Mouse (Mus musculus) mesoderm, embryonic 11.5 days (tissue): Measurements from ENCODE around the gene Trim9.
A peak's percentile ranks its signal among the peaks of the same experiment; 100 is the strongest.

Experiments used
- DNase-seq: peaks from one replicate; pipeline ENCODE4 v3.0.0-alpha.2; 2012; ENCODE audit warnings: low read depth, low spot score

Trim9 gene

DNA sequence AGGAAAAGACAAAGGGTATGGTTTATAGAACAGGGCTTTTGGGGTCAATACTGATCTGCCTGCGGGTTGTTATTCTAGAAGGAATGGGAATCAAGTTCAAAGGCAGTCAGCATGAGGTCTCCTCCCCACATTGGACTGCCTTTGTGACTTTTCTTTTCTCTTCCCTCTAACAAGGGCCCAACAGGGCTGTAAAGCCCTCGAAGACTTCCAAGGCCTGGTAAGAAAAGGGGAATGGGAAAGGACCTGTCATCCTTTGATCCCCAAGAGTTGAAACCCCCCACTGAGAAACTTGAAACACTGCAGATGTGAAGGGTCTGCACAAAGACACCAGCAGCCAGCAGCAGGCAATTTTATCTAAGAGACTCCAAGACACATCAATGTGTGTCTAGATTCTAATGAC is 21.0 kb downstream of the Trim9 start:
- DNase-seq, result no peak

DNA sequence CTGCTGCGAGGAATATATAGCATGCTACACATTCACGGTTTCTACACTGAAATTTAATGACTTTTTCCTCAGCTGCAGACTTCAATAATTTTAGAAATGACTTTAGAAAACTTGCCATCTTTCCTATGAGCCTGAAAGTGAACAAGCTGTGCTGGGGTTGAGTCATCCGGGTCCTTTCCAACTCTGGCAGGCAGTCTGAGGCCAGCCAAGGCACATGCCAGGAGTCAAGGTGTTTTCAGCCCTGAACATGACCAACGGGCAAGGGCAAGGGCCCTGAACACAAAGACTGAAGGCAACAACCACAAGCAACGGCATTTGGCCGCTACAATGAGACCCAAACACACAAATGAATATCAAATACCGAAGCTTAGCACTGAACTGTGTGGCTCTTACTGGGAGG is 21.6 kb downstream of the Trim9 start:
- DNase-seq, result no peak

DNA sequence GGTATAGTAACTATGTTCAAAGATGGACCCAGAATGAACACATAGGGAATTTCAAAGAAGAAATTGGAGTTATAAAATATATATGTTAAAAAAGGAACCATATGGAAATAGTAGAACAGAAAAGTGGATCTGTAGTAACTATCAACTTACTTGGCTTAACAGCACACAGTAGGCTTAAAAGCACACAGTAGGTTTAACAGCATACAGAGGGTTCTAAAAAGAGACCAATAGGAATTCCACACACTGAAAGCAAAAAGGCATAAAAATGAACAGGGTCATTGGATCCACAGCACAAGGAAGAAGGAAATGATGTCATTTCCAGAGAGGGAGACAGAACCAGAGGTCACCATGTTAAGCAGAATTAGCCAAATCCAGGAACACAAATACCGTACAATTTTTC is 24.6 kb downstream of the Trim9 start:
- no peak for DNase-seq

GRCm38 (mm10) chr12:70316147-70316546 is 31.3 kb downstream of the Trim9 start:
- no peak for DNase-seq

GRCm38 (mm10) chr12:70307881-70308280 is 39.5 kb downstream of the Trim9 start:
- no peak for DNase-seq

DNA sequence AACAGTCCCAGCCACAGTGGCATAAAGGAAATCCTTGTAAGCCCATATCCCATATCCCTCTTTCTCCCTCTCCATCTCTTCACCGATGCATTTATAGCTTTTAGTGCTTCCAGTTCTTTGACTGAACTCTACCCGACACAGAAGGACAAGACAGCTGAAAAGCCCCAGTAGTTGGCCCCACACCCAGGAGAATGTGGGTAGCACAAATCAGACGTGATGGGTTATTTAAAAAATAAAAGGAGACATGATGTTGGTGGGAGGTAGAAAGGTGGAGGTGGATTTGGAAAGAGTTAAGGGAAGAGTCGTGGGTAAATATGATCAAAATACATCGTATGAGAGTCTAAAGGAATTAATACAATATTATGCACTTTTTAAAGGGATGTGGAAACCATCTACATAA is 40.4 kb downstream of the Trim9 start:
- no peak for DNase-seq

DNA sequence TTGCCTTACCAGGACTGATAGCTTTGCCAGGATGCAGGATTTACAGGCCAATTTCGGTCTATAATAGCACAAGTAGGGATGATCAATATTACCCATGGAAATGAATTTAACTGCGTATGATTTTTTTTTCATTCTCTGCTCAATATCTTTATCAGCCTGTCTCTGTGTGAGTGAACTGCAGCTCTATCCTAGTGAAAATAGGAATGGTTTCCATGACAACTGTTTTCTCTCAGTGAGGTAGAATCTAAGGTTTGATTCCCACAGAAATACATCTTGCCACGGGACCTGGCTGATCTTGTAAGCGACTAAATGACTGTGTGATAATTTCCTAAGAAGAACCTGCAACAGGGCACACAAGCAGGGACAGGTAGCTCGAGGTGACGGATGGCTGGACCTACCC is 43.4 kb downstream of the Trim9 start:
- no peak for DNase-seq

GRCm38 (mm10) chr12:70303525-70303924 is 43.9 kb downstream of the Trim9 start:
- no peak for DNase-seq

DNA sequence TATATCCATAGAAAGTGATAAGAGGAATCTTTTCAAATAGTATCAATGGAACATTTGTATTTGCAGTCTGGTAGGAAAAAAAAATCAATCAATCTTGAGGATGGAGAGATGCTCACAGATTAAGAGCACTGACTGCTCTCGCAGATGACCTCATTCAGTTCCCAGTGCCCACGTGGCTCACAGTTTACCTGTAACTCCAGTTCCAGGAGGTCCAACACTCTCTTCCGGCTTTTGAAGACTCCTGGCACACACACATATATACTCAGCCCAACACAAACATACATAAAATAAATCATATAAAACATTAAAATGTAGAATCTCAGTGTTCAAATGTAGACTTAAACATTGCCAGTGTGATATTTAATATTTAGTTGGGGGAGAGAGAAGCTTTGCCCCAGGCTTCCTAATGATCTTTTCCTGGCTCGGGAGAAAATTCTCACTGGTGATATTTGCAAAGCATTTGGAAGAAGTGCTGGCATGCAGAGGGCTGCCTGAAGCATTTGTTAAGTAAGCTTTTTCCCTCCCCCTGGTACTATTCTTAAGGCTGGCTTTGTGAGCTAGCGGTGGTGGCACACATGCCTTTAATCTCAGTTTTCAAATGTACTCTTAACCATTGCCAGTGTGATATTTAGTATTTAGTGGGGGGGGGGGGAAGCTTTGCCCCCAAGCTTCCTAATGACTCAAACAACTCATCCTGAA is 45.2 kb downstream of the Trim9 start:
- DNase-seq, result no peak

DNA sequence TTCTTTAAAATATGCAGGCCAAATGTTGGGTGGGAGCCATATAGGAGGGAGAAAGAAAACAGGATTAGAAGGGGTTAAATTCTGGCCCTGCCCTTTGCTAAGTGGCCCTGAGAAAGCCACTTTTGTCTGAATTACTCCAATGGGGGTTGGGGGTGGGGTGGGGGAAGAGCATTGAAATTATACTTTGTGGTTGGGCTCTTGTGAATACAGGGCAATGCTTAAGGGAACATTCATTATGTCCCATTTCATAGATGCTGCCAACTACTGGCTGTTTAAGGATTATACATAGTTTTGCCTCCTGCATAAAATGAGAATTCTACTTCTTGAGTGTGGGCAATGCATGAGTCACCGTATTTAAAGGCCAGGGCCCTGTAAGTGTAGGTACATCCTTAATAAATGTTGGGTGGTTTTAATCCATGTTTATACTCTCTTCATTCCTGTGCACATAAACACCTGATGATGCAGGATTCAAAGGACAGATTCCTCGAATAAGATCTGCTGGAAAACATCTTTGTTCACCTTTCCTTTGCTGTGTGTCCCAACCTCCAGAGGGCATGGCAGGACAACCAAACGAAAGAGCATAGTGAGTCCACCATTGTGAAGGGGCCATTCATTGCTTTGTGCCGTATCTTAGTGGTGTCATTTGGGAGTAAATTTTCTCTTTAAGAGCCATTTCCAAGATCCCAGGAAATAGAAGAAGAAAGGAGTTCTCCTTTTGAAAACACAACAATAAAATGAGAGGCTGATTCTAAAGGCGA is 53.3 kb downstream of the Trim9 start:
- no peak for DNase-seq

DNA sequence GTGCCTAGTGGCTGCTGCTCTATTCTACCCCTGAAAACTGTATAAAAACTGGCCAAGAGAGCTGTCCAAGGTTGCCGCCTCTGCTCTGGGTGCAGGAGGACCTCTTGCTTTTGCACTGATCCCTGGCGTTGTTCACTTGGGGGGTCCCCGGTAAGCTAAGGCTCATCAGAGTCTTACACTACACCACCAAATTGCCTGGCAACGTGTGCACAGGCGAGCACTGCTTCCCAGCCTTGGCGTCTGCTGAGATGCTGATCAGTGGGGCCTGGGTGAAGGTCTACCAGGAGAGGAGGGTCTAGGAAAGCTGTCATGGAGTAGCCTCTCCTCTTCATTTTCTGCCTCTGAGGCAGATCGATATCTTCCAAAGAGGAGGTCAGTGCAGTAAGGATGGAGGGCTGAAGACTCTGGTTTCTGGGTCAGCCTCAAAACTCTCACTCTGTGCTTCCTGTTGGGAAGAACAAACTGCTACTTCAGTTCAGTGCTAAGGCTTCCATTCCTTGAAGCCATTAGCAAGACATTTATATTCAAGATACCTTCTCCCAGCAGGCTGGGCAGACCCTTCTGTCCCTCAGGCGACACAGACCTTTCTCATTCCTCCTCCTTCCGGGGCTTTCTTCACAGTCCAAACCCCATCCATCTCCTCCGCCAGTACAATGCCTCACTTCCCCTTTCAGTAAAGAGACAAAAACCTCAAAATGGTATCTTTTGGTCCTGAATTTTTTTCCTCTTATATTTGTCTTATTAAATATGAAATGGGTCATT is 54.1 kb downstream of the Trim9 start:
- DNase-seq, result no peak

DNA sequence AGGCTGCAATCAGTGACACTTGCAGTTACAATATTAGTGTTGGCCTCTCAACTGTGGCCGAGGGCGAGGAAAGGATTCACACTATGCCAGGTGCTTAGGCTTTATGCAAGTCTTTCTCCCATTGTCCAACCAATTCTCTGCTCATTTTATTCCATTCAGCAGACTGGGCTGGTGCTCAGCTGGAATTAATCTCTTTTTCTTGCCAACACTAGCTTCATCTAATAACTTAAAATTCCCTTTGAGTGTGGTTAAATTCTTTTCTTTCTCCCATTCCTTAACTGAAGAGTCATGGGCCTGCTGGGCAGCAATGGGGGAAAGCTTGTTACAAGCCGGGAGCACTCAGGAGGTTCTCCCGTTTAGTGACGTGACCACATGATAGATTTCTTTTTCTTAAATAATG is 61.9 kb downstream of the Trim9 start:
- DNase-seq, result no peak

GRCm38 (mm10) chr12:70284979-70285378 is 62.4 kb downstream of the Trim9 start:
- DNase-seq, result no peak

- DNase-seq, result no peak
Observed at GRCm38 (mm10) chr12:70283116-70283731, 64.2 kb downstream of the Trim9 start.

DNA sequence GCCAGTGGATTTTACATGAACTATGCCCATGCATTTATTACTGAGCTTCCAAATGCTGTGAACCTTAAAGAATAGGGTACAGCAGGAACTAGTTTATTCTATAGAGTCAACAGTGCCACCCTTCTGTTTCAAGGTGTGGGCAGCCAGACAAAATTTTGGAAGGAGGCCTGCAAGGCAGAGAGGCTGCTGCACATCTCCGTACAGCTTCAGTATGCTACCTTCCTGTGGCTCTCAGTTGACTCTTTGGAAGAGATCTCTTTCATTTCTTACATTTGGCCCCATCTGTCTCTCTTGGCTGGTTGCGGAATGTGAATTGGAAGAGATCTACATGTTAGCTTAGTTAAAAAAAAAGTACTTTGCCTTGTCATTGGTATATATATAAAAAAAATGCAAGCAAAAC is 66.5 kb downstream of the Trim9 start:
- DNase-seq, result no peak

GRCm38 (mm10) chr12:70280381-70280780 is 67.0 kb downstream of the Trim9 start:
- DNase-seq, result no peak

DNA sequence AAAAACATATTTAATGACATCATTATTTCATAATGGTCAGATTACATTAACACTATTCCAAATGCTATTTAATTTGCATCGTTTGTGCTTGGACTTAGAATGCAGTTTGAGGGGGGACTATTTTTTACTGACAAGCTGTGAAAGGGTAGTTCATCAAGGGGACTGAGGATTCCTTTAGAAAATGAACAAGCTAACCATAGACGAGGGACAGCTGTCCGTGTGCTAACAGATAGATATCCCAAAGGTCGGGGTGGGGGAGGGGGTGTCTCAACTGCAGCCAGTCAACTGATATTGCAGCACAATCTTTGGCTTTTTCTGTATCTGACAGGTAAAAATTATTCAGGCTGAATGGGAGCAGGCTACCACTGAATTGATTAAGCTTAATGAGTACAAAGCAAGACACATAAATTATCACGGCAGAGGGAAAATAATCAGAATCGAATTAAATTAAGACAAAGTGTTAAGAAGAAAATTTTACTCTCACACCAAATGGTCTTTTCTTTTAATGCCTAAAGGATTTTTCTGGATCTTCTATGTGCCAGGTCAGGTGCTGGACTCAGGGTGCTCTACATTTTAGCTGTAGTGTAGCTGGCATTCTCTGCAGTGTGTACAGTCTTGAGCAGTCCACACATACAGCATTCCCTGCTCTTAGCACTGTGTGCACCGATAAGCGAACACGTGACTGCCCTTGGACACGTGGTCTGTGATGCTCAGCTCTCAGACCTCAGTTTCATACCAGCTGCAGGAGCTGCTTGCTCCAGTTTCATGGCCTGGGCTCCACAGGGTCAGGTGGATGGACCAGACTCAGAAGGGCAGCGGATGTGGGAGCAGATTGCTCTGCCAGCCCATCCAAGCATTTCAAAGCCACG is 70.1 kb downstream of the Trim9 start:
- no peak for DNase-seq

GRCm38 (mm10) chr12:70269724-70270123 is 77.7 kb downstream of the Trim9 start:
- DNase-seq, result no peak

GRCm38 (mm10) chr12:70267314-70267713 is 80.1 kb downstream of the Trim9 start:
- DNase-seq, result no peak

GRCm38 (mm10) chr12:70266494-70266931 is 80.9 kb downstream of the Trim9 start:
- peak; percentile 50 for DNase-seq

GRCm38 (mm10) chr12:70263721-70264120 is 83.7 kb downstream of the Trim9 start:
- DNase-seq, result peak; percentile 67
